Mouse (Mus musculus) MEL (cell line): ENCODE data around the gene Ccm2. TPM values are rescaled to one million over a fixed set of nuclear protein-coding genes. Genes with fewer than 3 reads are reported as not detected.

Experiments
- DNase-seq: peaks from one replicate; pipeline ENCODE4 v3.0.0; 2011; ENCODE audit warnings: low read depth, low spot score
- H3K27ac ChIP-seq: 2 replicates; pipeline ENCODE4 v1.5.1; 2012; ENCODE audit warnings: low read depth, mild to moderate bottlenecking, control low read depth, low read length, moderate library complexity; ENCODE audit not compliant: control insufficient read depth
- H3K27me3 ChIP-seq, 2 experiments: fragments of 150-350 bp in 1 of 2; sonication (generic) in 1 of 2; 2 replicates each; pipeline ENCODE4 v1.6.1; 2012; ENCODE audit warnings: low read length in 2 of 2, mild to moderate bottlenecking in 2 of 2, improper control_type of control experiment in 1 of 2, moderate library complexity in 1 of 2; ENCODE audit not compliant: insufficient read depth in 2 of 2, control insufficient read depth in 1 of 2
- H3K36me3 ChIP-seq, 2 experiments: 2 replicates each; pipeline ENCODE4 v1.6.1; 2012 to 2014; ENCODE audit warnings: low read length in 2 of 2, improper control_type of control experiment in 1 of 2, inconsistent platforms in 1 of 2, mild to moderate bottlenecking in 1 of 2; ENCODE audit not compliant: insufficient read depth in 2 of 2, control insufficient read depth in 1 of 2
- H3K4me1 ChIP-seq, 2 experiments: fragments of 150-350 bp in 1 of 2; sonication (generic) in 1 of 2; 2 replicates each; pipeline ENCODE4 v1.6.1; 2012; ENCODE audit warnings: low read length in 2 of 2, improper control_type of control experiment in 1 of 2, mild to moderate bottlenecking in 1 of 2; ENCODE audit not compliant: insufficient read depth in 2 of 2, control insufficient read depth in 1 of 2
- H3K4me3 ChIP-seq, 2 experiments: fragments of 150-350 bp in 1 of 2; sonication (generic) in 1 of 2; 2 replicates each; pipeline ENCODE4 v1.5.1; 2012; ENCODE audit warnings: low read depth in 2 of 2, low read length in 2 of 2, mild to moderate bottlenecking in 2 of 2, moderate library complexity in 2 of 2, control low read depth in 1 of 2, improper control_type of control experiment in 1 of 2; ENCODE audit not compliant: control insufficient read depth in 1 of 2, insufficient read depth in 1 of 2
- H3K79me2 ChIP-seq: 2 replicates; pipeline ENCODE4 v1.6.1; 2012; ENCODE audit warnings: mild to moderate bottlenecking, low read length, moderate library complexity; ENCODE audit not compliant: control insufficient read depth, poor library complexity, insufficient read depth
- H3K9ac ChIP-seq: 2 replicates; pipeline ENCODE4 v1.6.1; 2012; ENCODE audit warnings: low read depth, mild to moderate bottlenecking, control low read depth, low read length, moderate library complexity; ENCODE audit not compliant: control insufficient read depth, poor library complexity, severe bottlenecking
- H3K9me3 ChIP-seq: fragments of 150-350 bp; sonication (generic); replicated peaks from 2 replicates; pipeline ENCODE4 v1.6.1; 2012; ENCODE audit warnings: mild to moderate bottlenecking, low read length, improper control_type of control experiment, moderate library complexity; ENCODE audit not compliant: insufficient read depth
- BHLHE40 ChIP-seq: IDR thresholded peaks from 2 replicates; pipeline ENCODE4 v1.6.1; 2012; ENCODE audit warnings: low read depth, mild to moderate bottlenecking, inconsistent platforms, low read length, improper control_type of control experiment, borderline replicate concordance
- CHD1 ChIP-seq: IDR thresholded peaks from 2 replicates; pipeline ENCODE4 v1.6.1; 2012; ENCODE audit warnings: low read depth, mild to moderate bottlenecking, inconsistent platforms, low read length, improper control_type of control experiment
- CHD2 ChIP-seq: IDR thresholded peaks from 2 replicates; pipeline ENCODE4 v1.6.1; 2011; ENCODE audit warnings: low read length, improper control_type of control experiment
- CTCF ChIP-seq, 3 experiments: IDR thresholded peaks in 2 of 3; conservative IDR thresholded peaks in 1 of 3; 2 replicates each; pipeline ENCODE4 v1.5.1; 2011 to 2012; ENCODE audit warnings: low read length in 3 of 3, low read depth in 2 of 3, mild to moderate bottlenecking in 2 of 3, improper control_type of control experiment in 1 of 3, inconsistent platforms in 1 of 3, mixed read lengths in 1 of 3, moderate library complexity in 1 of 3; ENCODE audit not compliant: control insufficient read depth in 1 of 3, insufficient read depth in 1 of 3, poor library complexity in 1 of 3, severe bottlenecking in 1 of 3
- E2F4 ChIP-seq: IDR thresholded peaks from 2 replicates; pipeline ENCODE4 v1.6.1; 2011; ENCODE audit warnings: low read depth, low read length, improper control_type of control experiment, borderline replicate concordance
- ELF1 ChIP-seq: IDR thresholded peaks from 2 replicates; pipeline ENCODE4 v1.6.1; 2014; ENCODE audit warnings: low read depth, mild to moderate bottlenecking, inconsistent platforms, low read length, improper control_type of control experiment, moderate library complexity
- EP300 ChIP-seq, 2 experiments: IDR thresholded peaks; 2 replicates each; pipeline ENCODE4 v1.6.1; 2011; ENCODE audit warnings: improper control_type of control experiment in 2 of 2, low read length in 2 of 2, low read depth in 1 of 2, mild to moderate bottlenecking in 1 of 2
- GABPA ChIP-seq: IDR thresholded peaks from 2 replicates; pipeline ENCODE4 v1.6.1; 2012; ENCODE audit warnings: low read depth, mild to moderate bottlenecking, inconsistent platforms, low read length, improper control_type of control experiment, moderate library complexity
- GATA1 ChIP-seq: IDR thresholded peaks from 2 replicates; pipeline ENCODE4 v1.6.1; 2011; ENCODE audit warnings: low read depth, low read length, improper control_type of control experiment
- HCFC1 ChIP-seq: IDR thresholded peaks from 2 replicates; pipeline ENCODE4 v1.6.1; 2012; ENCODE audit warnings: low read depth, mild to moderate bottlenecking, inconsistent platforms, low read length, improper control_type of control experiment, moderate library complexity
- KAT2A ChIP-seq: conservative IDR thresholded peaks from 2 replicates; pipeline ENCODE4 v1.6.1; 2012; ENCODE audit warnings: low read depth, low read length, improper control_type of control experiment, inconsistent platforms
- MAFK ChIP-seq: IDR thresholded peaks from 2 replicates; pipeline ENCODE4 v1.6.1; 2011; ENCODE audit warnings: low read depth, mild to moderate bottlenecking, low read length, improper control_type of control experiment, borderline replicate concordance
- MAX ChIP-seq: IDR thresholded peaks from 2 replicates; pipeline ENCODE4 v1.6.1; 2011; ENCODE audit warnings: low read length, improper control_type of control experiment
- MAZ ChIP-seq: IDR thresholded peaks from 2 replicates; pipeline ENCODE4 v1.6.1; 2012; ENCODE audit warnings: low read depth, mild to moderate bottlenecking, inconsistent platforms, low read length, improper control_type of control experiment
- MEF2A ChIP-seq: IDR thresholded peaks from 2 replicates; pipeline ENCODE4 v1.6.1; 2014; ENCODE audit warnings: low read depth, mild to moderate bottlenecking, inconsistent platforms, low read length, improper control_type of control experiment; ENCODE audit not compliant: poor library complexity, insufficient replicate concordance, severe bottlenecking; ENCODE audit errors: extremely low read depth
- MXI1 ChIP-seq: IDR thresholded peaks from 2 replicates; pipeline ENCODE4 v1.6.1; 2011; ENCODE audit warnings: mild to moderate bottlenecking, low read depth, low read length, improper control_type of control experiment
- MYB ChIP-seq: IDR thresholded peaks from 2 replicates; pipeline ENCODE4 v1.6.1; 2011; ENCODE audit warnings: mild to moderate bottlenecking, low read depth, low read length, improper control_type of control experiment
- MYC ChIP-seq: IDR thresholded peaks from 2 replicates; pipeline ENCODE4 v1.6.1; 2011; ENCODE audit warnings: low read depth, mild to moderate bottlenecking, low read length, improper control_type of control experiment, moderate library complexity
- NELFE ChIP-seq: IDR thresholded peaks from 2 replicates; pipeline ENCODE4 v1.6.1; 2011; ENCODE audit warnings: low read depth, low read length, improper control_type of control experiment
- NRF1 ChIP-seq: IDR thresholded peaks from 2 replicates; pipeline ENCODE4 v1.6.1; 2014; ENCODE audit warnings: low read depth, mild to moderate bottlenecking, inconsistent platforms, low read length, improper control_type of control experiment, moderate library complexity; ENCODE audit not compliant: poor library complexity, insufficient read depth, severe bottlenecking
- POLR2AphosphoS2 ChIP-seq: IDR thresholded peaks from 2 replicates; pipeline ENCODE4 v1.6.1; 2011; ENCODE audit warnings: low read length, improper control_type of control experiment
- POLR2AphosphoS5 ChIP-seq: IDR thresholded peaks from 2 replicates; pipeline ENCODE4 v1.6.1; 2012; ENCODE audit warnings: low read depth, borderline replicate concordance, mild to moderate bottlenecking, inconsistent platforms, low read length, moderate library complexity, mixed read lengths
- RAD21 ChIP-seq: IDR thresholded peaks from 2 replicates; pipeline ENCODE4 v1.6.1; 2011; ENCODE audit warnings: mild to moderate bottlenecking, low read depth, low read length, improper control_type of control experiment
- RCOR1 ChIP-seq: IDR thresholded peaks from 2 replicates; pipeline ENCODE4 v1.6.1; 2012; ENCODE audit warnings: low read depth, mild to moderate bottlenecking, inconsistent platforms, low read length, improper control_type of control experiment
- SIN3A ChIP-seq: IDR thresholded peaks from 2 replicates; pipeline ENCODE4 v1.6.1; 2012; ENCODE audit warnings: low read length, improper control_type of control experiment, inconsistent platforms
- SMC3 ChIP-seq: IDR thresholded peaks from 2 replicates; pipeline ENCODE4 v1.6.1; 2011; ENCODE audit warnings: low read depth, low read length, improper control_type of control experiment
- TAL1 ChIP-seq: IDR thresholded peaks from 2 replicates; pipeline ENCODE4 v1.6.1; 2012; ENCODE audit warnings: mild to moderate bottlenecking, inconsistent platforms, low read length, moderate library complexity, mixed read lengths
- TBP ChIP-seq: IDR thresholded peaks from 2 replicates; pipeline ENCODE4 v1.8.0; 2011; ENCODE audit warnings: low read depth, low read length, improper control_type of control experiment
- UBTF ChIP-seq: IDR thresholded peaks from 2 replicates; pipeline ENCODE4 v1.6.1; 2012; ENCODE audit warnings: low read depth, mild to moderate bottlenecking, inconsistent platforms, low read length, improper control_type of control experiment, moderate library complexity, borderline replicate concordance; ENCODE audit not compliant: insufficient read depth
- USF1 ChIP-seq: IDR thresholded peaks from 2 replicates; pipeline ENCODE4 v1.6.1; 2014; ENCODE audit warnings: low read depth, mild to moderate bottlenecking, inconsistent platforms, low read length, improper control_type of control experiment, moderate library complexity
- USF2 ChIP-seq, 2 experiments: IDR thresholded peaks; 2 replicates each; pipeline ENCODE4 v1.6.1; 2011 to 2012; ENCODE audit warnings: improper control_type of control experiment in 2 of 2, low read length in 2 of 2, borderline replicate concordance in 1 of 2, inconsistent platforms in 1 of 2, low read depth in 1 of 2, mild to moderate bottlenecking in 1 of 2; ENCODE audit not compliant: insufficient read depth in 1 of 2
- ZC3H11A ChIP-seq: IDR thresholded peaks from 2 replicates; pipeline ENCODE4 v1.6.1; 2012; ENCODE audit warnings: low read depth, mild to moderate bottlenecking, inconsistent platforms, low read length, improper control_type of control experiment
- ZKSCAN1 ChIP-seq: IDR thresholded peaks from 2 replicates; pipeline ENCODE4 v1.6.1; 2012; ENCODE audit warnings: low read depth, mild to moderate bottlenecking, inconsistent platforms, low read length, improper control_type of control experiment, moderate library complexity
- ZNF384 ChIP-seq: IDR thresholded peaks from 2 replicates; pipeline ENCODE4 v1.6.1; 2012; ENCODE audit warnings: low read depth, mild to moderate bottlenecking, inconsistent platforms, low read length, improper control_type of control experiment
- polyA plus RNA-seq, 2 experiments: library from polyadenylated mRNA; stranded (reverse) in 1 of 2; unstranded in 1 of 2; fragments of >175 nt in 1 of 2; fragments of >200 nt in 1 of 2; gene quantifications; 2 replicates each; pipeline versions ENCODE4 v1.2.1 to v1.2.4; 2012; ENCODE audit warnings: low replicate concordance in 2 of 2, low read depth in 1 of 2; ENCODE audit not compliant: insufficient read length in 2 of 2, insufficient read depth in 1 of 2, missing spikeins in 1 of 2
- total RNA-seq: library from RNA; depleted of rRNA; stranded (reverse); fragments of 300-350 nt; gene quantifications from 2 replicates; pipeline ENCODE4 v1.2.3, GENCODE M21; 2012; rRNA removed

Gene Ccm2
- total RNA-seq = 65.2 and 66.4 TPM in 2 replicates
- polyA plus RNA-seq = 10 to 100 TPM in 1 of 2 experiments, not detected in 1; 49.2 TPM

DNA sequence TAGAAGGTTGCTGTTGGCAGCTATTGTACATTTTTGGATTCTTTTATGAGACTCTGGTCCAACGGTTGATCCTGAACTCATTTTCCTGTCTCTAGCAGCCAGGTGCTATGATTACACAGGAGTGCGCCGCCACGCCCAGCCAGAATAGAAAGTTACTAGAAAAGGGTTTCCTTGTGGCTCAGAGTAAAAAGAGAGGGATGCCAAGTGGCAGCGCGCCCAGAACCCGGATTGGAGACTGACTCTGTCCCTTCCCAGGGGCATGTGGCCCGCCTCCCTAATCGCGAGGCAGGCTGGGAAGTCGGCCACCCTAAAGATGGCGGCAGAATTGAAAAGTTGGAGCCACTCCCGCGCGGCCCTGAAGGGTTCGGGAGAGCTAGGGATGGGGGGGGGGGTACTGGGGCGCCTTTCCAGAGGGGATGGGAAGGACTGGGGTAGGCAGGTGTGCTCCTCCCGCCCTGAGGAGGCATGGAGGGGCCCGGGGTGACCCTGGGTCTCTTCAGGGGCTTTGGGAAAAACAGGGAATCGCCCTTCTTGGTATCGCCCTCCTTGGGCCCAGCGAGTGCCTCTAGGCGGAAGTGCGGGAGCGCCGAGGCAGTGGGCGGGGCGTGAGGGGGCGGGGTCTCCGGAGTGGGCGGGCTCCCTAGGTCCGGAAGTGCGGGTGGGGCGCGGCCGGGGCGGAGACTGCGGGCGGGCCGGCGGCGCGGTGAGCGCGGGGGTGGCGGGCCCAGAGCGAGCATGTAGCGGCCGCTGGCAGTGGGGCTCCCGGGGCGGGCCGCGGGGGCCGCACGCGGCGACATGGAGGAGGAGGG is at the start of gene Ccm2:
Gene Ccm2 (plus strand): TSS at position 683 of the 809 bp plus-strand sequence.
- peak within 1 kb of the TSS; percentile 93 to 97 for H3K4me3 ChIP-seq
- peaks cover 3 to 21% of the 10 kb centered on the region in 2 experiments; a peak in 3 of 4 replicates for H3K36me3 ChIP-seq
- H3K27me3 ChIP-seq = no peaks in the 10 kb centered on the region
- H3K9ac ChIP-seq = peak within 1 kb of the TSS; percentile 97
- peaks cover 43% of the 10 kb centered on the region for H3K79me2 ChIP-seq
- peak; percentile 99 for DNase-seq
- H3K9me3 ChIP-seq = no peaks in the 10 kb centered on the region
- peak within 1 kb of the TSS; percentile 94 for H3K27ac ChIP-seq
- H3K4me1 ChIP-seq = peaks cover 3 to 10% of the 10 kb centered on the region in 2 experiments; a peak in 1 of 4 replicates
- 0 out of 2 replicates have a peak, but pooled peaks have one; percentile 39 for TF ChIP-seq RCOR1
- peak; percentile 97 for TF ChIP-seq POLR2AphosphoS2
- no peak for TF ChIP-seq UBTF
- peak; percentile 82 for TF ChIP-seq HCFC1
- no peak for TF ChIP-seq ZC3H11A
- peak; percentile 83 for TF ChIP-seq MXI1
- TF ChIP-seq MYB = no peak
- peak; percentile 75 for TF ChIP-seq SIN3A
- TF ChIP-seq POLR2AphosphoS5 = no peak
- TF ChIP-seq ZNF384 = 0 out of 2 replicates have a peak, but pooled peaks have one; percentile 12
- TF ChIP-seq E2F4 = no peak
- no peak for TF ChIP-seq USF2 (IDR thresholded peaks at IDR 0.05; ENCODE audit: borderline replicate concordance in 1 of 2, insufficient read depth in 1 of 2, low read depth in 1 of 2, low read length in 2 of 2)
- TF ChIP-seq RAD21 = no peak
- peak in 1 of 3 experiments; percentile 9; a peak in 1 of 6 replicates for TF ChIP-seq CTCF (IDR thresholded peaks at IDR 0.05 in 2 of 3, conservative IDR thresholded peaks at IDR 0.05 in 1 of 3; ENCODE audit: control insufficient read depth in 1 of 3, insufficient read depth in 1 of 3, low read depth in 2 of 3, low read length in 3 of 3, poor library complexity in 1 of 3, severe bottlenecking in 1 of 3)
- peak; percentile 98 for TF ChIP-seq ELF1
- TF ChIP-seq NELFE = peak; percentile 88
- TF ChIP-seq BHLHE40 = no peak
- peak; percentile 89 for TF ChIP-seq MYC
- TF ChIP-seq TBP = peak; percentile 89
- no peak; the same call in 1 of the 2 replicates for TF ChIP-seq KAT2A
- TF ChIP-seq SMC3 = peak; percentile 2; the same call in 1 of the 2 replicates
- TF ChIP-seq MAZ = peak; percentile 86; the same call in 1 of the 2 replicates
- 0 out of 2 replicates have a peak, but pooled peaks have one; percentile 90 for TF ChIP-seq CHD1
- TF ChIP-seq NRF1 = 0 out of 2 replicates have a peak, but pooled peaks have one; percentile 22
- no peak for TF ChIP-seq MAFK
- TF ChIP-seq MAX = peak; percentile 62
- TF ChIP-seq GABPA = no peak
- TF ChIP-seq ZKSCAN1 = no peak
- TF ChIP-seq USF1 = peak; percentile 83
- no peak for TF ChIP-seq CHD2
- TF ChIP-seq MEF2A = peak; percentile 46; the same call in 1 of the 2 replicates
- no peak for TF ChIP-seq TAL1
- peak in 1 of 2 experiments; percentile 45; a peak in 2 of 4 replicates for TF ChIP-seq EP300 (IDR thresholded peaks at IDR 0.05; ENCODE audit: low read depth in 1 of 2, low read length in 2 of 2)
- 0 out of 2 replicates have a peak, but pooled peaks have one; percentile 11 for TF ChIP-seq GATA1
